Mouse (Mus musculus) kidney, postnatal 25 days (tissue): ENCODE data around the gene Med31.

Source experiments
- DNase-seq, 2 experiments: peaks; one replicate each; pipeline ENCODE4 v3.0.0; 2021; ENCODE audit warnings: mixed read lengths in 2 of 2

Gene Med31

DNA sequence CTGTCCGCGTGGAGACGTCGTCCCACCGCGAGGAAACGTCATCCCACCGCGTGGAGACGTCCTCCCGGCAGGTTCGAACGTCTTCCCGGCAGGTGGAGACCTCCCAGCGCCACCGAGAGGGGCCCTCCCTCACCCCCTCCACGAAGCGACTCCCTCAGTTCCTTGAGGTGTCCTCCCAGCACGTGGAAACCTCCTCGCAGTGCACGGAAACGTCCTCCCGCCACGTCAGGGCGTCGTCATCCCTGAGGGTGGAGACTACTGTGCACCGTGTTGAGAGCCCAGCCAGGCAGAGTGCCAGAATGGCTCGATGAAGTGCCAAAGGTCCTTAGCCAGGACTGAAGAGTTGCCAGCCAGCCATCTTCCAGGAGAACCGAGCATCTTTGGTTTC lies at the start of gene Med31:
Gene Med31 (minus strand): TSS at position 183 of the 388 bp plus-strand sequence.
- DNase-seq = peak; percentile 92 to 96

DNA sequence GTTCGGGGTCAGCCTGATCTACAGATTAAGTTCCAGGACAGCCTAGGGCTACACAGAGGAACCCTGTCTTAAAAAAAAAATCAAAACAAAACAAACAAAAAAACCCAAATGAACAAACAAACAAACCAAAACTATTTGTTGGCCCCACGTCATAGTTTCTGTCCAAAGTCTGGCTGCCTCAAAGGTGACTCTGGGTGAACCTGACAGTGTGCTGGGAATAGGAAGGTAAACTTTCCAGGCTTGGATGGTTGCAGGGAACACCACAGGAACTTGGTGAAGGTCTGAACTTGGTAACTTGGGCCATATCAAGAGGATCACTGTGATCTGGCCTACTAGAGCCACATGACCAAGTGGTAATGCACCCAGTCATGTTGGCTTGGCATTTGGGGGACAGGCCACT lies 41.0 kb upstream of the Med31 start:
- no peak for DNase-seq

DNA sequence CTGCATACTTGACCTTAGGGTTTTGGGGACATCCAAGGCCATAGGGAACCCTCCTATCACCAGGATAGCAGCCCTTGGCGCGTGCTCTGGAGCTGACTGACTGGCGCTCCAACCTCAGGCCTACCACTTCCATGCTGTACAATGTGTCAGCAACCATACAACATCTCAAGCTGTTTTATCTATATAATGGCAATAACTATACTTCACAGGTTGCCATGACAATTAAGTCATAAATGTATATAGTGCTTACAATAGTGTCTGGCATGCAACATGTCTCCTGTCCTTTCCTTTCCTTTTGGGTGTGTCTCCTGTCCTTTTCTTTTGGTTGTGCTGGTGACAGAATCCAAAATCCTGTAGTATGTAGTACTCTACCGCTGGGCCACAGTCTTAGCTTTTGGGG lies 40.2 kb upstream of the Med31 start:
- no peak for DNase-seq

DNA sequence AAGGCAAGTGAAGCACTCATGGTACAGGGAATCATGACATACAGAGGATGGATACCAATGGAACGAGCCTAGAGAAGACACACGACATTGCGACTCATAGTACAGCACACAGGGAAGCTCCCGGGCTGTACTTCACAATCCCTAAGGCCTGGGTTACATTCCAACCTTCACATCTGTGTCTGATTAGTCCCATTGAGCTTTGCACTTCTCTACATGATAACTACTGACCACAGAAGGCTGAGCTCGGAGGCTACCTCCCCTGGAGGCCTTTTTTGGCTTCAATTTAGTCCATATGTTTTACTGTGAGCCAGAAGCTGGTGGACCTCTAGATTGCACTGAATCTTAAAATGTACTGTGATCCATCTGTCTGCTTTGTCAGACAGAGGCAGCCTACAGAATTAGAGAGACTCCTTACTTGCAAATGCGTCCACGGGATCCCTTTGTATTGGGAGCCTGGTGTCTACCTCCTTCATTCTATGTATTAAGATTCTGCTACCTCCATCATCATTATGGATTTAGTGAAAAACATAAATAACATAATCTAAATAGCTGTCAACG lies 29.9 kb upstream of the Med31 start:
- no peak for DNase-seq

DNA sequence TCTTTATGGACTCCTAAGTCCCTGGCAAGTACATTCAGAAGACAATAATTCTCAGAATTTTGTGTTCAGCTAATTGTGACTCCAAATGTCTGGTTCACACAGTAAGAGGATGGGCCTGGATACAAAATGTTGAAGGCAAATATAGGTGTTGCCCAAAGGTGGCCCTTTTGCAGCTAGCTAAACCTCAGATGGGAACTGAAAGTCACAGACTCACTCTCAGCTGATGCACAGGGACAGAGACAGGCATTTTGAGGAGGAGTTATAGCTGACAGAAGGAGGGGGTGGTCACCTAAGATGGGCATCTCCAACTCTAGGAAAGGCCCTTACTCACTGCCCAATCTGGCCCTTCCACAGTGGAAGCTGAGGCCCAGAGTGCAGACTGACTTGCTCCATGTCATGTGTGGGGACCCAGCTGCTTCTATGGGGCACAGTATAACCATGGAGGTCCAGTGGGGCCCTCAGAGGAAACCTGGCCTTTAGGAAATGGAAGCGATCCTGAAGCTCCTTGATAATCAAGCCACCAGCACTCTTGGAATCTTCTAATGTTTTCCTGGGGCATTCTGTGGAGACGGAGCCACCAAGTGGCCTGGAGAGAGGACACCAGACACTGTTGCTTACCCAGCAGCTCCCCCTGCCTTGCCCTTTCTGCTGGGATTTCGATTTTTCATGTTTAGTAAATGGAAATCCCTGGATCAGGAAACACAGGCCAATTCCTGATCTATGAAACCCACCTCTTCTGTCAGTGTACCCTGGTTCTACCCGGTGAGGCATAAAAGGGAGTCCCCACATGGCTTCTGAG lies 24.9 kb upstream of the Med31 start:
- peak in 1 of 2 experiments; percentile 31 for DNase-seq

DNA sequence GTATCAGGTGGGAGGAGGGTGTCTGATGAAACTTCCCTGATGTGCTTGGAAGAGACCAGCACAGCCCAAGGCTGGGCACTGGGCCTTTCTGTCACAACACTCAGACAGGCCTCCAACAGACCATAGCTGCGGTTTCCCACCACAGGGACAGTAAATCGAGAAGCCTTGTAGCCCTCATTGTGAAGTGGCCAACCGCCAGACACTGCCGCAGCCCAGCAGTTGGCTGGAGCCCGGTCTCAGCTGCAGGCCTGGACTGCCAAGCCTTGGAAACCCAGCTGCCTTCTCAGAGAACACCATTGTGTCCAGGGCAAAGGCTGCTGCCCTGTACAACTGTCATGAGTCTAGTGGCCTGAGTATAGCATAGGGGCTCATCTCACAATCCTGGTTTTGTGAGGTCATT lies 18.6 kb upstream of the Med31 start:
- DNase-seq = peak in 1 of 2 experiments; percentile 33

DNA sequence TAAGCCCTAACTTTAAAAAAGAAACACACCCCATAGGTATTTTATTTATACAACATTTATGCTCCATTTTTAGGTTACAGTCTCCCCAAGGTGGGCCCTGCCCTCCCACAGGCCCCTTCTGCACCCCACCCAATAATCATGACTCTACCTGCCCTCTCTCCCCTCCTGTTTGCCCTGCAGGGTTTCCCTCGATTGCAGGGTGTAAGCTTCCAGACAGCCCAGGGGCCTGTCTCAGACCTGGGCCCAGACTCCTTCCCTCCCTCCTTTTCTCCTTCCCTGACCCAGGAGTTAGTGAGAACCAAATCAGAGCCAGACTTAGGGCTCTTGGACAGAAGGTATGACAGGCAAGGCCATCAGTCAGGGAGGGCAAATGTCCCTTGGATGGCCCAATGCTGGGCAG lies 17.6 kb upstream of the Med31 start:
- DNase-seq = no peak

DNA sequence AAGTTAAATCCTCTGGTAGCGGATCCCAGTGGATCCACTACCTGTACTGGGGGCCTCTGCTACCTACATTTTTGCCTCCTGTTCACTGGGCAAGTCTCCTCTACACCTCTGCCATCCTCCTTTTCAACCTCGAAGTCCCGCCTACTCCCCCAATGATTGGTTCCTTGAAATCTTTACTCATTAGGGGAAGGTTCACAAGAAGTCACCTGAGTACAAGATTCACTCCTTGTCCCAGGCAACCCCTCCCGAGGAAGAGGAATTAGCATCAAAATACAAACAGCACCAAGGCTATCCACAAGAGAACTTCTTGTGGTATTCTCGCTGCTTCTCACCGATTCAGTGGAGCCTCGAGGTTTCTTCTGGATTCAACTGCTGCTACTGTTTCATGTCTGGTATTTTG lies 16.7 kb upstream of the Med31 start:
- DNase-seq = no peak

DNA sequence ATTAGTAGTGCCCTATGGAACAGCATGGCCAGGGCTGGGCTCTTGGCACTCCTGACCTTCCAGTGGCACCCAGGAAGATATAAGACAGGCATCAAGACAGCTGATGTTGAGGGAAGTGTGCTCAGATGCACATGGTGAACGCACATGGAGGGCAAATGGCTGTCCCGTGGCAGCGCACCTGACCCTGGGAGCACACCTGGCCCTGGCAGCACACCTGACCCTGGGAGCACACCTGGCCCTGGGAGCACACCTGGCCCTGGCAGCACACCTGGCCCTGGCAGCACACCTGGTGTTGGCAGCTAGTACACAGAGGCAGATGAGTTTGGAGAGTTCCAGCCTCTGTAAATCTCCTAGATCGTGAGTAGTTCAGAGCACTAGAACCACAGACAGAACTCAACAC lies 13.1 kb upstream of the Med31 start:
- DNase-seq = peak in 1 of 2 experiments; percentile 17

DNA sequence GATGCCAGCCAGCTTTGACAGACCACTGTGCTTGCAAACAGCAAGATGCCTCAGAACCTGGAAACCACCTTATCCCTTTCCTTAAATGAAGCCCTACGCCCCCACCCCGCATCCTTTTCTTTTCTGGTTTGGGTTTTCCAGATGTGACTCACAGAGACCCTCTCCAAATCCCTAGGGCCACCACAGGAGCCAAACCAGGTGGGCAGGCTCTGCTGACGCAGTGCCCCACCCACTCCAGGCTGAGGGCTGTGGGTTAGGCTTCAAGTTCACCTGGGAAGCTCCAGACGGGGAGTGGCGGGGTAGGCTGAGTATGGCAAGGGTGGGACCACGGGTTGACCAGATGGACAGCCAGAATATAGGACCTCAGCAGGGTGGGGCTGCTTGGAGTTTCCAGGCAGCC lies 11.5 kb upstream of the Med31 start:
- peak in 1 of 2 experiments; percentile 25 for DNase-seq

DNA sequence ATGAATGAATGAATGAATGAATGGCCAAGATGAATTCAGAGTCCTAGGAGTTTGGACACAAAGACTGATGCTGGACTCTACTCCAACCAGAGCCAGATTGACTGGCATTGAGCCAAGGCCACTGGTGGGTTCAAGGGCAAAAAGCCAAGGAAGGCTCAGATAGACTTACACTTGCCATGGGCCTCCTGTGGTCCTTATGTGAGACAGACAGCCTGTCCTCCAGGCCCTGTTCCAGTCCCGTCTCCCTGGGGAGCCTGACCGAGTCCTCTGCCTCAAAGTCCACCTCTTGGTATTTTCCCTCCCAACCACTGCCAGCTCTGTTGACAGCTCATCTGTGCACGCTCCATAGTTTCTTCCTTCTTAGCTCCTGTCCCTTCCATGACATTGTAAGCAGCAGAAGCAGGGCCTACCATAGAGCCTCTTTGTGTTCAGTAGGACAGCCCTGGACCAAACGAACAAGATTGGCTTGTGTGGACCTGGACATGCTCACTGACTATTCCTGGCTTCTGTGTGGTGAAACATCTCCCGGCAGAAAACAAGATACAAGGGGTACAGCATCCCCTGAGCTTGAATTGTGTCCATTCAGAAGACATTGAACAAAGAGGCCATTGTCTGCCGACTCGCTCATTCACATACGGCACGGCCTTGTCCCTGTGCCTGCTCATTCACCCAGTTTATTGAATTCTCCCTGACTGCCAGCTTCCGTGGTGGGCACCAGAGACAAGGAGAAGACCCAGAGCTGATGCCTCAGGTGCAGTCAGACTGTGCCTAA lies 10.8 kb upstream of the Med31 start:
- peak; percentile 24 to 40 for DNase-seq

DNA sequence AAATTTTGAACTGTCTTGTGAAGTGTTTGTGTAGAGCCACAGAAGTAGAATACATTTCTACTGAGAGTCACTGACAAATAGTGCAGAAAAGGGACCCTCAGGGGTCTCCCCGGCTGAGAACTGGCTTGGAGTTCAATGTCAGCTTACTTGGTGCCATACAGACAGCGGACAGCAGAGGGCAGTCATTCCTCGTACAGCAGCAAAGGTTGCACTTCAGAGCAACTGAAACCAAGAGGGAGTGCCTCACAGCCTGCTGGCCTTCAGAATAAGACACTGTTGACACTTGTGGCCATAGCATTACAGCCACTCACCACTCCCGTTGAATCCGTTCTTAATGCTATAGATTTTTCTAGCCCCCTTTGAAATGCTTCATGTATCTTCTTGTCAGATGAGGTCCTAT lies 9.5 kb upstream of the Med31 start:
- DNase-seq = peak; percentile 73 to 88

DNA sequence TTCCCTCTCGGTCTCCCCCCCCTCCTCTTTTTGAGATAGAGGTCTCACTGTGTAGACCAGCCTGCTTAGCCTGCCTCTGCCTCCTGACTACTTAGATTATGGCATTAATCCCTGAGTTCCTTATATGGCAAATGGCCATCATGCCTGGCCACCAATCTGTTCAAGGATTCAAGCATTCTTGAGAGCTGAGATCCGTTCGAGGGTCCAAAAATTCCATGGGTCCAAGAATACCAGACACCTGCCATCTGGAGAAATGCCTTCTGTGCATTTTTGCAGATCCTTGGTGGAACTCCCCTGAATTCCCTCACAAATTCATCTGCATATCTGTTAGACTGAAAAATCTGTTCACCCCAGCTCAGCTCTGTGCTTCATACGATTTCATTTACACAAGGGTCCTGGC lies 8.0 kb upstream of the Med31 start:
- peak in 1 of 2 experiments; percentile 6 for DNase-seq

DNA sequence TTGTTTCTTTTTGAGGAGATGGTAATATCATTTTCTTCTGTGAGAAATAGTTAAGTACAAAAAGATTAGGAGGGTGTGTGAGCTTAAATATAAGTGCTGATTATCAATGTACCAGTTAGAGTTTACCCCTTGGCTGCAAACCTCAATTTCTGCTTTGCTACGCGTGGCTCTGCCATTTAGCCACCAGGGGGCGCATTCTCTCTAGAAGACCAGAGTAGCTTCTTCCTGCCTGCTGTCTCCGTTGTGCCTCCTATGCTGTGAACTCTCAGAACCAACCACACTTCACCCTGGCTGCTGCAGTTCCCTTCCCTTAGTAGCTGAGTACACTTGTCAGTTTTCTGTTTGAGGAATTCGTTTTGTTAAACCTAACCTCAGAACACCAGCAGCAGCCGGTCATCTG lies 5.9 kb upstream of the Med31 start:
- peak; percentile 70 to 80 for DNase-seq

DNA sequence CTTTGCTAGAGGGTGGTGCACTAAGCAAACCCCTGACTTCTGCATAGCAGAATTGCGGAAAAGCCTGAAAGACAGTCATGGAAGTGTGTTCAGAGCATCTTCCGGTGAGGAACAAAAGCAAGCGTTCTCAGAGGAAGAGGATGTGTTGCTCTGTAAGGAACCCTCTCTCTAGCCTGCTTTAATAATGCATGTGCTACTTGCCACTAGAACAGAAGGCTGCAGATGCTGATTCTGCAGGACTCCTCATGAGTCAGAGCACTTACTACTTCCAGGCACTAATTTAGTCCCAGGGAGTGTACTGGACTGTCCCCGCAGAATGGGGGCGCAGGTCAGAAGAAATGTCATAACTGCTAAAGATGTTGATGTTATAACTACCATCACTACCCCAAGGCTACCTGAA lies 1.7 kb upstream of the Med31 start:
- DNase-seq = peak in 1 of 2 experiments; percentile 19

DNA sequence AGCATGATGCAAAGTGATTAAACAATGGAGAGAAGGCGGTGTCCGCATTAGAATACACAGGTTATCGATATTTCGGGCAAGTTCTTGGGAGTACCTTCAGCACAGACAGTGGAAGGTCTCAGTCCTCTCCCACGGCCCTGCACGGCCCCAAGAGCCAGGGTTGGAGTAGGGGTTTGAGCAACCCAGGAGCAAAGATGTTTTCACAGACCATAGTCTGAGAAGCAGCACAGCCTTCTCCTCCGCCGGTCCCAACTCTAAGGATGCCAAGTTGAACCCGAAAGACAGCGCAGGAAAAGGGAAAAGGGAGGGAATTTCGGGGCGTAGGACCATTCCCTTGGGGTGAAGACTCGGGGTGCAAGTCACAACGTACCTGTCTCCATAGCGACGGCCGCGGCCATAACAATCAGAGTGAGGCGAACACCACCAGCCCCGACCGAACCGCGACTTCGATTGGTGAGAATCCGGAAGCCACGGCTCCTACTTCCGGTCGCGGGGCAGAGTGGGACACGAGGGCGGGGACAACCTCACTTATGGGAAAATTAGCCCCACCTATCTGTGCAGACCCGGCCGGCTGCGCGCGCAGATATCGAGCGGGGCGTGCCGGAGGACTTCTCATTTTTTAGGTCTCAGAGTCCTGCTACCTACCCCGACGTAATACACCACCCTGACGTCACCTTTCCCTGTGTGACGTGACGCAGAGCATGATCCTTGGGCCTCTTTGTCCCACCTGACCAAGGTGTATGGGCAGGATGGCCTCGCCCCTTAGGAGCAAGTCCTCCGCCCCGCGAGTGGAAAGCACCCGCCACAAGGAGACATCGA lies 592 bp downstream of the Med31 start:
- DNase-seq = peak; percentile 97 to 98

DNA sequence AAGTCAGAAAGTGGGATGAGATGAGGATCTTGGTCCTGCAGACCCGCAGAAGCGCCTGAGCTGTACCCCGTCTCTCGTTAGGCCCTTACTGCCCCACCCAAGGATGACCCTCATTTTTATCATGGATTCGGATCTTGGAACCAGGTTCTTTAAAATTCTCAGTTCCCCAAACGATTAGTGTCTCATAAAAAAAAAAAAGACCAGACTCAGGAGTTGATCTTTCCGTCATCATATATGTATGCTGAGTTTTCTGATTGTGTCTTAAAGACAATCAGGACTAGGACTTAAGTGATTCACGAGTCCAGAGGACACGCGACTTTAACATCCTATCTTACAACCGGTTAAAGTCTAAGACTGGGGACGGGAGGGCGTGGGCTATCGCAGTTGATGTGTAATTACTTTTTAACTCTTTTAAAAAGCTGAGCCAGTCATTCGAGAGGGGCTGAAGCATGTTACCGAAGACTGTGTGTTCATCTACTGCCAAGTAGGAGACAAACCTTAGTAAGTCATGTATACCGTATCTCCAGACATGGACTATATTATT lies 7.5 kb downstream of the Med31 start:
- peak; percentile 52 to 75 for DNase-seq

DNA sequence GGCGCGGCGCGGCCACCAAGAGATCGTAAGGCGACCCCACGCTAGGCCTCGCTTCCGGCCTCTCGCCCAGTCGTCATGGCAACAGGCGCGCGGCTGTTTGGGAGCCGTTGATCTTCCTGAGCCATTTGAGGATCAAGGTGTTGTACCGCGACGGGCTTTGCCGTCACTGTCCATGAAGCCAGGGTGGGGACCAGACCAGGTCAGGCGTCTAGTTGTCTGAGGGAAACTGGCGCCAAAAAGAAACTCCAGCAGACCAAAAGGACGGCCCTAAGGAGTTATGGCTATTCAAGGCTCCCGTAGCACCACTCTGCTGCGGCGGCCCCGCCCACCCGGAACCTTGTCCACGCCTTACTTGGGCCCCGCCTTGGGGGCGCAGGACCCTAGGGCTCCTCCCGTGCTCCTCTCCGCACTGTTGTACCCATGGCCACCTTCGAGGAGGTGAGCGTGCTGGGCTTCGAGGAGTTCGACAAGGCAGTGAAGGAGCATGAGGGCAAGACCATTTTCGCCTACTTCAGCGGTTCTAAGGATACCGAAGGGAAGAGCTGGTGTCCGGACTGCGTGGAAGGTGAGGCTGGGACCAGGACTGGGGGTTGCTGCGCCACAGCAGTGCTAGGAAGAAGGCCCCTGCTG lies 8.1 kb downstream of the Med31 start, which contains the start of the genes 4933427D14Rik and Txndc17:
Gene 4933427D14Rik (minus strand): TSS at position 256 of the 630 bp plus-strand sequence.
Gene Txndc17 (plus strand): TSS at position 344 of the 630 bp plus-strand sequence.
- DNase-seq = peak; percentile 93 to 95

DNA sequence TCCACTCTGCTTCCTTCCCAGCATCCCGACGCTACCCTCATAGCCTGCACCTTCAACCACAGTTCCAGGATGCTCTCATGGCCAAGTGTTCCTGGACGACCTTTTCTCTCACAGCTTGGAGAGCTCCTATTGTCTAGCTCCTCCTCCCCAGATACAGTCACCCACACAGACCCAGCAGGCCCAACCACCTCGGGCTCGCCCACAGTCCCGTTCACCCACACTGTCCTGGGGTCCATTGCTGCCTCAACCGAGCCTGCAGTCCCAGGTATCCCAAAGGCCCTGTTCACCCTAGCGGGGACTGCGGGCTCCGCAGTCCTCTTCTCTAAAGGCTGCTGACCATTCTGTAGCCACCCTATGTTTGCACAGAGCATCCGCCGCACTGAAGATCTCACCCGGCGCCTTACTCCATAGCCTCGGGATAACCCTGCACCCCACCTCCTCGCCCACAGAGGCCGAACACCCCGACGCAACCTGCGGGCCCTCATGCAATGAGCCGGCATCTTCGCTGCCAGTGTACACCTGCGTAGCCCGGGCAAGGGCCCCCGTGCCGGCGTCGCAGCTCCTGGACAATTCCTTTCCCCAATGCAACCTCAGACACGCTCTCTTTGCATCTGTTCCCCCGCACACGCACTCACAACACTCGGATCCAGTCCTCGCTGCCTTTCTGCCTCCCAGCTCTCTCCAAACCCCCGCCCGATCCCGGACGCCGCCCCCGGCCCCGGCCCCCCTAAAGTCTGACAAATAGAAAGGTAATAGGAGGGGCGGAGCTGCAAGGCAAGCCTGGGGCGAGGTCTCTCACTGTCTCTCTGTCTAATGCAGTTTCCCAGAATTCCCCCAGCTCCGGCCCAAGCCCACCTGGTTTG lies 8.8 kb downstream of the Med31 start, which contains the start of gene Gm43951:
Gene Gm43951 (minus strand): TSS at position 500 of the 863 bp plus-strand sequence.
- DNase-seq = peak; percentile 13 to 57

DNA sequence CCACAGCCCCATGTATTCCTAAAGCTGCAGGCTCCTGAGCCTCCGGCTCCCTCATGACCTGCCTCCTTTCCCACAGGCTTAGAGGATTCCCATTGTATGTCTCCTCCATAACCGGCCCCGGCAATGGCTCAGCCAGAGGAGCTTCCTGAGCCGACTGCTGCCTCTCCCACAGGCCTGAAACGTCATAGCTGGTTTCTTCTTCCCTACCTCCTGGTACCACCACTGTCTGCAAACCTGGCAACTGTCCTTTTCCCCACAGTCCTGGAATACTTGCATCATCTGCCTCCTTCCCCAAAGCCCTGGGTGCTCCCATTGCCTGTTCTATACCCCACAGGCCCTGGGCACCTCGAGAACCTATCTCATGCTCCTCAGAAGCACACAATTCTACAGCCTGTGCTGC lies 10.1 kb downstream of the Med31 start:
- DNase-seq = peak in 1 of 2 experiments; percentile 38

DNA sequence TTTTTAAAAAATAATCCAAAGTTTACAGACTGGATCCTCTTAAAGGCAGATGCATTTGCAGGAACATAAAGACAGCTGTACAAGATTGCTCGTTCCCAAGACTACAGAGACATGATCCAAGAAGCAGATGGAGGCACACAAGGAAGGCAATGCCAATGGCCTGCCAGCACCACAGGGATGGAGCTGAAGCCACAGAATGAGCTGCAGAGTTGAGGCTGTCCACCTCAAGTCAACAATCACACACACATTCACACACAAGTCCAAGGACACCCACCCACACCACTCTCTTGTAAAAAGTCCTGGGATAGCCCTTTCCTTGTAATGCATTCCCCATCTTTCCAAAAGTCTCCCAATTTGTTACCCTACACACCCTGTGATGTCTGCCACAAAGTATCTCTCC lies 12.0 kb downstream of the Med31 start:
- no peak for DNase-seq
